Mouse (Mus musculus) lung, postnatal 4 days (tissue): ENCODE measurements around the gene Olfr59.

ENCODE experiments used
- DNase-seq, 2 experiments: peaks; one replicate each; pipeline ENCODE4 v3.0.0; 2021

Olfr59 gene

DNA sequence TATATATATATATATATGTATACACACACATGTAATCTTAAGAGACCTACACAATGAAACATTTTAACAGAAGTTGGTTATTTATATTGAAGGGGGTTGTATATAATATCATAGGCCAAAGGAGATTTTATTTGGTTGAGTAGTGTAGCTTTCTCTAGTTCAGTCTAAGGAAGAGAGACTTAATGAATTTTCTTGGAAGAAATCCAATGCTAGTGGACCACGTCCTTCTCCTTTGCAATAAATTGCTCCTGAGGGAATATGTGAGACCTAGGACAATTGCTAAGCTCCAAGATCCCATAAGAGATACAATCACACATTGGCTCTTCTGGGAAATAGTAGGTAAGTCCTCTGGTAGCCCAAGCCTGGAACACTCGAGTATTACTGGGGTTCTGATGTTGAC is at the start of gene Olfr59:
TSS of gene Olfr59 (plus strand) at position 301 of the 400 bp plus-strand sequence.
- no peak for DNase-seq

DNA sequence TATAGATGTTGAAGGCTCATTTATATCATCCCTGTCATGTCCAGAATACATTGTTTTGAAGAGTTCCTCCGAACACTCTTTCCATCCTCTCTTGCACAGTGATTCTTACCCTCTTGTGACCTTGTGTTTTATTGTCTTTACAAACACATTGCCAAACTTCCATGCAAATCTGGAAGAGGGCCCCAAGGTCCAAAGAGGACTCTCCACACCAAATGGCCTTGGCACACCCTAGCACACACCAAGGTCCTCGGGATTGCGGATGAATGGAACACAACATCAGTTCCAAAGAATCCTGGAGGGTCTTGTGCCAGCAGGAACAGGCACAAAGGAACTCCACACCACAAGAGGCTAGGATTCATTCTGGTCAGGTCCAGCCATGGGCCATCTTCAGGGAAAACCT is 42.3 kb upstream of the Olfr59 start:
- DNase-seq, result no peak

DNA sequence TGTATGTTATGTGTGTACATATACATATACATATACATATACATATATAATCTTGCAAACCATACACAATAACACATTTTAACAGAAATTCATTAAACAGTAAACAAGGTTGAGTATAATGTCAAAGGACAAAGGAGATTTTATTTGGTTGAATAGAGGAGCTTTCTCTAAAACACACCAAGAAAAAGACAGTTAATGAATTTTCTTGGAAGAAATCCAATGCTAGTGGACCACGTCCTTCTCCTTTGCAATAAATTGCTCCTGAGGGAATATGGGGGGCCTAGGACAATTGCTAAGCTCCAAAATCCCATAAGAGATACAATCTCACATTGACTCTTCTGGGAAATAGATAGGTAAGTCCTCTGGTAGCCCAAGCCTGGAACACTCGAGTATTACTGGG is 24.0 kb upstream of the Olfr59 start, which contains the start of gene Olfr406:
TSS of gene Olfr406 (plus strand) at position 301 of the 400 bp plus-strand sequence.
- DNase-seq, result no peak

DNA sequence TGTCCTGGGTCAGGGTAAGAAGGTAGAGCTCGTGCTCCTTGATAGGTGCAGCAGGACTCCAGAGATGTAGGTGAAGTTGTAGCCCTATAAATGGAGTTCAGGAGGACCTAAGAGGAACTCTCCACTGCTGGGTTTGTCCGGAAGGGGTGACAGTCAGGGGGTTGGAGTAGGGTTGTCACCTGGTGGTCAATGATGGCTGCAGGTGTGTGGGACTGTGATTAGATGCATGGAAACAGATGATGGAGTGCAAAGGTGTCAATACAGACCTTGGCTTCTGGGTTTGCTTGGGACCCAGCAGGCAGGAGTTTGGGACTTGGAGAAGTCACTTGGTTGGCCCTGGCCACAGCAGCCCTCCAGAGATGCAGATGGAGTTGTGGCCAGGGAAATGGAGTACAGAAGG is 3.7 kb downstream of the Olfr59 start:
- no peak for DNase-seq

DNA sequence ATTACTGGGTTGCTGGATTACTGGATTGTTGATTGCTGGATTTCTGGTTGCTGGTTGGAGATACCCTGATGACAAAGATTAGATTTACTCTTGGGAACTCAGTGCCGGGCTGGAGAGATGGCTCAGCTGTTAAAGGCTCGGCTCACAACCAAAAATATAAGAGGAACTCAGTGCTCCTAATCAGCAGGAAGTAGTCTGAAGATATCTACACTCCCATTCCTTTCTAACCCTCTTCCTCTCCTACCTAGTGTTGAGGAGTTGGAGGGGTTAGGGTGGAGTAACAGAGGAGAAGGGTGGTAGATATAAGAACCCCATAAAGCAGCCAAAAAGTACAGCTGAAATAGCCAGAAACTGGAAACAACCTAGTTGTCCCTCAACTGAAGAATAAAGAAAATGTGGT is 42.5 kb downstream of the Olfr59 start:
- DNase-seq, result no peak

DNA sequence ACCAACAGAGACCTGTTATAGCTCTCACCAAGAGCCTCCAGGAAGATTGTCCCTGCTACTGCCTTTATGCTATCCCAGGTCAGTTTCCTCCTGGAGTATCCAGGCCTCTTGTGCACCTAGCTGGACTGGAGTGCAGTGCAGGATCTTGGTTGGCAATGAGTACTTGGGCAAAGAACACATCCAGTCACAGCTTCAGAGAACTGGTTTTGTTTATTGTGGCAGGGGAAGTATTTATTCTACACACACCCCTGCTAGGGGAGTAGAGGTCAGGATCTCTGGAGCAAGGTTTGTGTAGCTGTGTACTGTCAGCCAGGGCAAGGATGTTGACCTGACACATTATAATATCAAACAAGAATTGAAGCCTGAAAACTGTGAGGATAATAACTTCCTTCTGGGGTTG is 45.2 kb downstream of the Olfr59 start:
- DNase-seq, result no peak

DNA sequence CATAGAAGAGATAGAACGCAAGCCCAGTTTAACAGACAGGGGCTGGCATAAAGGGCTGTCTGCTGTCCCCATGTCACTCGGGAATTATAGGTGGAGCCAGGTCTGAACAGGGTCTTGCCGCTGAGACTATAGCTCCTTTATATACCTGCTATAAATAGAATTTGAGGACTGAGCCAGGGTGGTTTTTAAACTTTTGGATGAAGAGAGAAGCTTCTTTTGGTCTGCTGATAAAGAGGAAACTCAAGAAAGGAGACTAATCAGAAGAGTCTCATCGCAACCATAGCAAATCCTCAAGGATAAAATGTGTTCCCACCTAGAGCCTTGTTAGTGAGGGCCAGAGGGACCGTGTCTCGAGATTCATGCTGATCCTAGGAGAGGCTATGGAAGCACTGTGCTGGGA is 54.4 kb downstream of the Olfr59 start, which contains the start of gene Olfr410:
TSS of gene Olfr410 (minus strand) at position 101 of the 400 bp plus-strand sequence.
- no peak for DNase-seq
